Mouse (Mus musculus) G1E (cell line): ENCODE data around the gene Nqo1.

Source experiments
- CTCF ChIP-seq: IDR thresholded peaks from 2 replicates; pipeline ENCODE4 v1.5.1; 2012; ENCODE audit warnings: low read depth, low read length, inconsistent platforms, mixed read lengths
- GATA1 ChIP-seq: IDR thresholded peaks from 2 replicates; pipeline ENCODE4 v1.6.1; 2012; ENCODE audit warnings: borderline replicate concordance, low read length, inconsistent platforms, mixed read lengths

GRCm38 (mm10) chr8:107381666-107382065, 21.3 kb downstream of the Nqo1 start:
- TF ChIP-seq CTCF, result no peak
- no peak for TF ChIP-seq GATA1
